Mouse (Mus musculus): ENCODE data around the gene Pkmyt1. TPM values are rescaled to one million over a fixed set of nuclear protein-coding genes. Genes with fewer than 3 reads are reported as not detected.
A peak's percentile ranks its signal among the peaks of the same experiment; 100 is the strongest.
"Not testable (repeated sequence)": the region's sequence is repeated elsewhere in the genome, so short reads cannot be mapped to it uniquely, and the experiment has no call there.

Pkmyt1 gene
- polyA plus RNA-seq, 1 experiment: 4.1 TPM

GRCm38 (mm10) chr17:23760231-23760630 is 34.1 kb downstream of the Pkmyt1 start:
- TF ChIP-seq POLR2A (IDR thresholded peaks at IDR 0.05; ENCODE audit: low read depth, low read length) (no peak), CTCF (conservative IDR thresholded peaks at IDR 0.05; ENCODE audit: insufficient read depth, insufficient read length, low read depth, low read length) (no peak)
- H3K27me3 ChIP-seq (replicated peaks; ENCODE audit: control insufficient read depth, insufficient read depth, low read length): no peaks in the 10 kb centered on the region
- H3K4me3 ChIP-seq (ENCODE audit: insufficient read depth, low read depth, low read length): no peak overlapping the region
- H3K4me1 ChIP-seq (ENCODE audit: control insufficient read depth, insufficient read depth, low read length): no peaks in the 10 kb centered on the region
- DNase-seq: no peak
- H3K36me3 ChIP-seq (ENCODE audit: control insufficient read depth, insufficient read depth, low read length): no peaks in the 10 kb centered on the region
- no peak overlapping the region for H3K27ac ChIP-seq (ENCODE audit: insufficient read depth, low read depth, low read length)
- WGBS: 93% methylated on average over 9 of the region's 9 CpGs

GRCm38 (mm10) chr17:23761155-23761554 is 35.0 kb downstream of the Pkmyt1 start:
- Histone ChIP-seq H3K4me1 (ENCODE audit: control insufficient read depth, insufficient read depth, low read length) (no peaks in the 10 kb centered on the region), H3K36me3 (ENCODE audit: control insufficient read depth, insufficient read depth, low read length) (no peaks in the 10 kb centered on the region), H3K27me3 (replicated peaks; ENCODE audit: control insufficient read depth, insufficient read depth, low read length) (no peaks in the 10 kb centered on the region), H3K27ac (ENCODE audit: insufficient read depth, low read depth, low read length) (no peak overlapping the region), H3K4me3 (ENCODE audit: insufficient read depth, low read depth, low read length) (no peak overlapping the region)
- no peak for TF ChIP-seq CTCF (conservative IDR thresholded peaks at IDR 0.05; ENCODE audit: insufficient read depth, insufficient read length, low read depth, low read length)
- no peak for TF ChIP-seq POLR2A (IDR thresholded peaks at IDR 0.05; ENCODE audit: low read depth, low read length)
- WGBS: over 99% methylated on average over 3 of the region's 3 CpGs
- no peak for DNase-seq

GRCm38 (mm10) chr17:23762976-23763375 is 36.8 kb downstream of the Pkmyt1 start:
- H3K4me1 ChIP-seq (ENCODE audit: control insufficient read depth, insufficient read depth, low read length): no peaks in the 10 kb centered on the region
- no peaks in the 10 kb centered on the region for H3K27me3 ChIP-seq (replicated peaks; ENCODE audit: control insufficient read depth, insufficient read depth, low read length)
- 88% methylated on average over 11 of the region's 11 CpGs for WGBS
- DNase-seq: no peak
- TF ChIP-seq CTCF (conservative IDR thresholded peaks at IDR 0.05; ENCODE audit: insufficient read depth, insufficient read length, low read depth, low read length) (no peak), POLR2A (IDR thresholded peaks at IDR 0.05; ENCODE audit: low read depth, low read length) (no peak)
- no peak overlapping the region for H3K4me3 ChIP-seq (ENCODE audit: insufficient read depth, low read depth, low read length)
- H3K36me3 ChIP-seq (ENCODE audit: control insufficient read depth, insufficient read depth, low read length): no peaks in the 10 kb centered on the region
- H3K27ac ChIP-seq (ENCODE audit: insufficient read depth, low read depth, low read length): no peak overlapping the region

GRCm38 (mm10) chr17:23770493-23770892 is 44.4 kb downstream of the Pkmyt1 start:
- TF ChIP-seq POLR2A (IDR thresholded peaks at IDR 0.05; ENCODE audit: low read depth, low read length) (no peak), CTCF (conservative IDR thresholded peaks at IDR 0.05; ENCODE audit: insufficient read depth, insufficient read length, low read depth, low read length) (no peak)
- H3K27me3 ChIP-seq (replicated peaks; ENCODE audit: control insufficient read depth, insufficient read depth, low read length): no peaks in the 10 kb centered on the region
- peak overlapping the region; percentile 93 for H3K4me3 ChIP-seq (ENCODE audit: insufficient read depth, low read depth, low read length)
- no peaks in the 10 kb centered on the region; the same call in 1 of the 2 replicates for H3K4me1 ChIP-seq (ENCODE audit: control insufficient read depth, insufficient read depth, low read length)
- H3K36me3 ChIP-seq (ENCODE audit: control insufficient read depth, insufficient read depth, low read length): no peaks in the 10 kb centered on the region
- DNase-seq: no peak
- WGBS: 48% methylated on average over 2 of the region's 2 CpGs
- H3K27ac ChIP-seq (ENCODE audit: insufficient read depth, low read depth, low read length): no peak overlapping the region

GRCm38 (mm10) chr17:23770896-23771283 is 44.8 kb downstream of the Pkmyt1 start:
- H3K27me3 ChIP-seq (replicated peaks; ENCODE audit: control insufficient read depth, insufficient read depth, low read length): no peaks in the 10 kb centered on the region
- H3K4me3 ChIP-seq (ENCODE audit: insufficient read depth, low read depth, low read length): peak overlapping the region; percentile 93
- DNase-seq: no peak
- TF ChIP-seq CTCF (conservative IDR thresholded peaks at IDR 0.05; ENCODE audit: insufficient read depth, insufficient read length, low read depth, low read length) (no peak), POLR2A (IDR thresholded peaks at IDR 0.05; ENCODE audit: low read depth, low read length) (no peak)
- no peaks in the 10 kb centered on the region for H3K36me3 ChIP-seq (ENCODE audit: control insufficient read depth, insufficient read depth, low read length)
- under 1% methylated on average over 19 of the region's 19 CpGs for WGBS
- peak overlapping the region; percentile 59 for H3K27ac ChIP-seq (ENCODE audit: insufficient read depth, low read depth, low read length)
- H3K4me1 ChIP-seq (ENCODE audit: control insufficient read depth, insufficient read depth, low read length): no peaks in the 10 kb centered on the region; the same call in 1 of the 2 replicates

GRCm38 (mm10) chr17:23771284-23772218 is 45.4 kb downstream of the Pkmyt1 start, which contains the start of gene Flywch1:
Flywch1 (minus strand) TSS chr17:23771602.
- no peaks in the 10 kb centered on the region for H3K27me3 ChIP-seq (replicated peaks; ENCODE audit: control insufficient read depth, insufficient read depth, low read length)
- TF ChIP-seq POLR2A (IDR thresholded peaks at IDR 0.05; ENCODE audit: low read depth, low read length) (peak; percentile 5), CTCF (conservative IDR thresholded peaks at IDR 0.05; ENCODE audit: insufficient read depth, insufficient read length, low read depth, low read length) (no peak)
- WGBS: 3% methylated on average over 57 of the region's 58 CpGs
- H3K4me1 ChIP-seq (ENCODE audit: control insufficient read depth, insufficient read depth, low read length): no peaks in the 10 kb centered on the region; the same call in 1 of the 2 replicates
- DNase-seq: peak; percentile 100
- H3K27ac ChIP-seq (ENCODE audit: insufficient read depth, low read depth, low read length): peak within 1 kb of the TSS; percentile 59
- H3K4me3 ChIP-seq (ENCODE audit: insufficient read depth, low read depth, low read length): peak within 1 kb of the TSS; percentile 93
- no peaks in the 10 kb centered on the region for H3K36me3 ChIP-seq (ENCODE audit: control insufficient read depth, insufficient read depth, low read length)

GRCm38 (mm10) chr17:23772219-23772556 is 46.1 kb downstream of the Pkmyt1 start:
- H3K27me3 ChIP-seq (replicated peaks; ENCODE audit: control insufficient read depth, insufficient read depth, low read length); H3K4me3 ChIP-seq (ENCODE audit: insufficient read depth, low read depth, low read length); H3K27ac ChIP-seq (ENCODE audit: insufficient read depth, low read depth, low read length); H3K36me3 ChIP-seq (ENCODE audit: control insufficient read depth, insufficient read depth, low read length); DNase-seq; H3K4me1 ChIP-seq (ENCODE audit: control insufficient read depth, insufficient read depth, low read length): not testable (repeated sequence)
- WGBS: 62% methylated on average over 2 of the region's 2 CpGs

Data from kidney, adult 2 months (tissue).